Mouse (Mus musculus): ENCODE data around the gene Rtn1.

DNA sequence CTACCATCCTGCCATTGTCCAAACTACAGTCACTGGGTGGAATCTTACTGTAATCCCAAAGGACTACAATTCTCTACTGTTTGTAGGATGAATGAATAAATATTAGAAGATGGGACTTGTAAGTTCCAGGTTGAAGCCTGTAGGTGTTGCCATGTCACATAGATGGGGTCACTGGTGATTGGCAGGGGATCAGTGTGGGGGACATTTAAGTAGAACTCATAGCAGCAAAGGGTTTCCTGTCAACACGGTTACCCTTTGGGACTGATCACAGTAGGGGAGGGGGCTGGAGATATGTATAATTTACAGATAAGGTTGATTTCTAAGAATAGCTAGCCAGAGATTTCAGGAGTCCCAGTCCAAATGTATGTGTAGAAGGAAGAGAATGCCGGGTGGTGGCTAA lies 171.6 kb downstream of the Rtn1 start:
- no peak for TF ChIP-seq CTCF (conservative IDR thresholded peaks at IDR 0.05; ENCODE audit: low read length)
- no peak for TF ChIP-seq NANOG (IDR thresholded peaks at IDR 0.05; ENCODE audit: borderline replicate concordance, low read length)
- no peak for TF ChIP-seq POU5F1 (IDR thresholded peaks at IDR 0.05; ENCODE audit: borderline replicate concordance, low read length)

Measured in E14TG2a.4 (cell line).